Mouse (Mus musculus) G1E-ER4 (cell line): Measurements from ENCODE around the gene Rars2. TPM values are rescaled to one million over a fixed set of nuclear protein-coding genes. Genes with fewer than 3 reads are reported as not detected.

Source experiments
- GATA1 ChIP-seq: IDR thresholded peaks from one replicate; pipeline ENCODE4 v1.8.0; 2012; ENCODE audit warnings: low read length, inconsistent platforms
- polyA plus RNA-seq: library from polyadenylated mRNA; stranded (reverse); fragments of >175 nt; gene quantifications from 2 replicates; pipeline ENCODE4 v1.2.3, GENCODE M21; 2012

The Rars2 gene
- polyA plus RNA-seq, 1 experiment, result 3.8 TPM

DNA sequence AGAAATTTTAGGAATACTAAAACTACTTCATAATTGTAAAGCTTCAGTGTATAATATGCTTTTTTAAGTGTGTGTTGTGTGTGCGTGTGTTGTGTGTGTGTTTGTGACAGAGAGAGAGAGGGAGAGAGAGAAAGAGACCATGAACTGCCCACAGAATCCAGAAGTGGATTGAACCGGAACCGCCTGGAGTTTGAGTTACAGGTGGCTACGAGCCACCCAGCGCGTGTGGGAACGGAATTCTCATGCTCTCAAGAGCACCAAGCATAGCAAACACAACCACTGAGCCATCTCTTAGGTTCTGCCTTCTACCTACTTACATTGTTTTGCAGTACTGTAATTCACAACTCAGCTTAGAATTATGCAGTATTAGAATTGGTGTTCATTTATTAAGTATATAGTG is 19.4 kb downstream of the Rars2 start:
- TF ChIP-seq GATA1, result no peak

DNA sequence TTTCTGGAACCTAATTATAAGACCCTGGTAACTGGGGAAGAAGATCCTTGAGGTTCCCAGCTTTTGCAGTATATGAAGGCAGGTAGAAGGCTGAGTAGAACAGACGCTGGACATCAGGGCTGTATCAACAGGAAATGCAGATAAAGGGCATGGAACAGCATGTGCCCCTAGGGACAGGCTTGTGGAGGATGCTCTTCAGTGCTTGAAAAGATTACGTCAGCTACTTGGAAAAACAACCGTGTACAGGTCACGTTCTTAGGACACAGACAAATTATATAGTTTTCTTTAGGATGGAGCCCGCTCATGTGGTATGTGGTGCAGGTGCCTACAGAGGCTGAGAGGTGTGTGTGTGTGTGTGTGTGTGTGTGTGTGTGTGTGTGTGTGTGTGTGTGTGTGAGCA is 21.3 kb downstream of the Rars2 start:
- no peak for TF ChIP-seq GATA1

DNA sequence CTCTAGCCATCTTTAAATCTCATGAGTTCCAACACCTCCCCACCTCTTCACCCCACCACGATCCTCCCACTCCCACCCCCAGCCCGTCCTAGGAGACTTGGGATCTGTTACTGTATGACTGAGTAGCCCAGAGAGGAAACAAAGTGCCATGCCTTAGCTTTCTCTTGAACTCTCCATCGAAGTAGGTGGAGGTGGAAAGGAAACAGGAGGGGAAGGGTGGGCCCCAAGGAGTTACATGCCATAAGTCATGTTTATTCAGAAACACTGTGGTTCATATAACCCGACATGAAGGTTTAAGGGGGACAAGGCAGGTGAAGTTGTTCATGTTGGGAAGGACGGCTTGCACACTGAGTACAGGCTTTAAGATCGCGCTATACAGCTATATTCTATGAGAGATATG is 22.6 kb downstream of the Rars2 start:
- no peak for TF ChIP-seq GATA1

DNA sequence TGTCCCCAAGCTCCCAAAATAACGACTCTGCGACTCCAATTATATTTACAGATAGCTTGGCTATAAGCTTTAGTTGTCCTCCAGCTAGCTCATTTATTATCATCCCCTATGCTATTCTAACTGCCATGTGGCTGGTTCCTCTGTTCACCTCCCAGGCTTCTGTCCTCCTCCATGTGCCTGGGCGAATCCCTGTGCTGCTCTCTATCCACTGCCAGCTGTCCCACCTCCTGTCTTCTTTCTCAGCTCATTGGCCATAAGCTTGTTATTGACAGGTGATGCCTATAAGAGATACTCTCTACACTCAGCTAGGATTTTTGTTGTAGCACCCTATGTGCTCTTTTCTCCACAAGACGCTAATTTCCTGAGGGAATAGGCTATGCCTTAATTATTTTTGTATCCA is 23.1 kb downstream of the Rars2 start:
- TF ChIP-seq GATA1, result no peak

DNA sequence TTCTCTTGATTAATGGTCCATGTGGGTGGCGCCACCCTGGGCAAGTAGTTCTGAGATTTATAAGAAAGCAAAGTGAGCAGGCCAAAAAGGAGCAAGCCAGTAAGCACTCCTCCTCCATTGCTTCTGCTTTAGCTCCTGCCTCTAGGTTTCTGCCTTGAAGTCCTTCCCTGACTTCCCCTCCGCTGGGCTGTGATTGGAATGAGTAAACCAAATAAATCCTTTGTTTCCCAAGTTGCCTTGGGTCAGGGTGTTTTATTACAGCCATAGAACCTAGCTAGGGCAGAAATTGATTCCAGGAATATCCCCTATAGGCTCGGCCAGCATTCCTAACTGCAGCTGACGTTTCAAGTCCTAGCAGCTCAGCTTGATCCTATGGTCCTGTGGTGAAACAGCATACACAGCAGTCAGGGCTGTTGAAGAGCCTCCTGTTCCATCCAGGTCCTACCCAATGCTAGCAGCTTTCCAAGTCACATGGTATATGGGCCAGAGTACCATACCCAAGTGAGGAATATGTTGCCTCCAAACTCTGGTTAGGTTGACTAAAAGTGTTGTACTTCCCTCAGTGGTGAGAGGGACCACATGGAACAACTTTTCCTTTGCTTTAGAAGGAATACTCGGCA is 25.1 kb downstream of the Rars2 start:
- TF ChIP-seq GATA1, result no peak

DNA sequence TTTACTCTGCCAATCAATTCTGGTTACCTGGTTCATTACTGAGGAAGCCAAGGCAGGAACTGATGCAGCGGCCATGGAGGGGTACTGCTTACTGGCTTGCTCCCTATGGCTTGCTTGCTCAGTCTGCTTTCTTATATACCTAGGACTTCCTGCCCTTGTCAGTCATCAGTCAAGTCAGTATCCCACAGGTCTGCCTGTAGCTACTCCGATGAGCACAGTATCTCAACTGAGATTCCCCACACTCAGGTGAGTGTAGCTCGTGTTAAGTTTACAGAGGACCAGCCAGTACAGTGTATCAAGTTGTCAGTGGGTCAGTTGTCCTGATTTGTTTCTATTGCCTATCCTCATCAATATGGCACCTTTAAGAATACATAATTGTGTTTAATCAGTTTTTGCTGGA is 26.0 kb downstream of the Rars2 start:
- no peak for TF ChIP-seq GATA1

DNA sequence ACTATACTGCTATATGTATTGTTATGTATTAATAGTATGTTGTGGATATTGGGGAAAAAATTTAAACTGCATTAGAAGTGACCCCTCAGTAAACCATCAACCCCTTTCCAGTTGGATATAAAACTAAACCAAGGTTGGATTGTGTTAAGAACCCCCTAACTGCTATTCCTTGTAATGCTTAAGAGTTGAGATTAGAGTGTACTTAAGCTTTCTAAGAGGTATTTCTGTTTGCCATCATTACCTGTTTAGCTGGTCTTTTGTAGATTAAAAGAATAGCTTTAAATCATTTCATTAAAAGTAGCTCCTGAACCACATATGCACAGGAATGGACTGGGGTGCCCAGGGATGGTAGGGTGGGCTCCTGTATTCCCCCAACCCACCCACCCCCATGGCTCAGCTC is 30.0 kb downstream of the Rars2 start:
- TF ChIP-seq GATA1, result no peak

DNA sequence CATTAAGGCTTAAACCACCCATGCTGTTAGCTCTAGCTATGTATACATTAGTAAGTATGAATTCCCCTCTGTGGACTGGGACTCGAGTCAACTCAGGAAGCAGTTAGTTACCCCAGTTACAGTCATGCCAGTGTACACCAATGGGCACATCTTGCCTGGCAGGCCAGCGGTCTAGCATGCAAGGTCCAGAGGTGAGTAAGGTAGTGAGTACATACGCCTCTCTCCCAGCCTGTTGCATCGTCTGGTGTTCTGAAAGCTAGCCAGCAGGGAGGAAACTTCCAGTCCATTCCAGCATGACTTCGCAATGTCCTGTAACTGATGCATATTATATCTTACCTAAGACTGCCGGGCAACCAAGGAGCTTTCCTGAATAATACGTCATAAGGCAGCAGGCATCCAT is 38.4 kb downstream of the Rars2 start:
- TF ChIP-seq GATA1, result no peak

DNA sequence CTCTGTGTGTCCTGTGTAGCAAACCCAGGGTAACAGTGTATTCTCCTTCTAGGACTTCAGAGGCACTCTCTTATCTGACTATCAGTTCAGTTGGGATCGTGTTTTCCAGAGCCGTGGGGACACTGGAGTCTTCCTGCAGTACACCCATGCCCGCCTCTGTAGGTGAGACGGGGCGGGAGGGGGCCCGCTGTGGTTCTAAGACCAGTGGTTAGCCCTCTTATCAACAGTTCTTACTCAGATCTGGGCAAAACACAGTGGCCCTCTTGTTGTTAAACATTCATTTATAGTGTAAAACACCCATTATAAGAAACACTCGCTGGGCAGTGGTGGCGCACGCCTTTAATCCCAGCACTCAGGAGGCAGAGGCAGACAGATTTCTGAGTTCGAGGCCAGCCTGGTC is 41.3 kb downstream of the Rars2 start:
- no peak for TF ChIP-seq GATA1

DNA sequence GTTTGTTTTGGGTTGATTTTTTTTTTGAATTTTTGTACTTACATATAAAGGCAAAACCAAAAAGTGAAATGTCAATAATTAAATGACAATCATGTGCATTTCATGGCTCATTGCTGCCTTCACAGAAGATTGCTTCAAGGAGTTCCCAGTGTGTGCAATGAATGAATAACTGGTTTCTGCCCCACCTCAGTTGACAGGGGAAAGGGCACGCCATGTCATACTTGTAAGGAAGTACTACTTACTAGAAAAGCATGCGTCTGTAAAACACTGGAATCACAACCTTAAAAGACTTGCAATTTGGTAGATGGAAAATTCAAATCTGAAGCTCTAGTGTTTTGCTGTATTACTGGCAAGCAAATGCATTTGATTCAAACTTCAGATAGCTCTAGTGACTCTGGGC is 44.3 kb downstream of the Rars2 start:
- TF ChIP-seq GATA1, result no peak

DNA sequence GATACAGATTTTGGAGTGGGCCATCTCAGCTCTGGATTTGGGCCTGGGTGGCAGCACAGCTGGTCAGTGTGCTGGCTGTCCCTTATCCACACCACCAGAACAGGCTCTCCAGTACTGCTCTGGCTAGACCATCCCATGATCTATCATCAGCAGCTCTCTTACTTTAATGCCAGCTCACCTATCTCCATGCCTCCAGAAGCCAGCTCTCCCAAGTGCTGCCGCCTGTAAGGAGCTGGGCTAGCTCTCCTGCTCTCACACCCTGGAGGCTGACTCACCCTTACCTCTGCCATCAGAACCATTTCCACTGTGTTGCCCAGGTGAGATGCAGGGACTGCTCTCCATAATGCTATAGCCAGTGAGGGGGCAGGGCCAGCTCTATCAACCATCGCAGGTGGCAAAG is 46.8 kb downstream of the Rars2 start:
- no peak for TF ChIP-seq GATA1

DNA sequence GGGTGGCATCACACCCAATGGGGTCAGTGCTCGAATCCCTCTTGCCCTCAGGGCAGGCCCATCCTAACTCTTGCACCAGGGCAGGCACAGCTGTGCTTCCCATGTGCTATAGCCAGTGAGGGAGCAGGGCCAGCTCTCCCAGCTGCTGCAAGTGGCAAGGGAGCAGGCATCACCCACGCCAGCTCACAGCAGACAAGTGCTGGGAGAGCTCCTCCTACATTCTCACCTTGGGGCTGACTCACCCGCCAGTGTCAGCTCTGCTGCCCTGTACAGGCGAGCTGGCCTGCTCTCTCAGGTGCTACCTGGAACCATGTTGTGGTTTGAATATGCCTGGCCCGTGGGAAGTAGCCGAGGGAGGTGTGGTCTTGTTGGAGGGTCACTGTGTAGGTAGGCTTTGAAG is 47.2 kb downstream of the Rars2 start:
- TF ChIP-seq GATA1, result no peak

DNA sequence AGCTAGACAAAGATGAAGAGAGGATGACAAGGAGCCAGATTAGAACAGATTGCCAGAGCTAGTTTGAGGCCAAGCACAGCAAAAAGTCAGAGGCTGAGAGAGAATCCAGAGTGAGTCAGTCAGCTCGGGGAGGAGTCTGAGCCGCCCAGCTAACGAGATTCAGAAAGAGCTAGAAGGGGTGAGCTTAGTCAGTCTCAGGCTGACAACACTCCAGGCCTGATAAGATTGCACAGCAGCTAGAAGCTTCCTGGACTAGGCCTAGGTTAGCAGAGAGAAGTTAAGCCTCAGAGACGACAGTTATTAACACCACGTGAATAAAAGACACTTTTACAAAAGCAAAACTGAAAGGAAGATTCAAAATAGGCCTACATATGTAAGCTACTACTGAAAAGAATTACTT is 53.2 kb downstream of the Rars2 start:
- TF ChIP-seq GATA1, result no peak

DNA sequence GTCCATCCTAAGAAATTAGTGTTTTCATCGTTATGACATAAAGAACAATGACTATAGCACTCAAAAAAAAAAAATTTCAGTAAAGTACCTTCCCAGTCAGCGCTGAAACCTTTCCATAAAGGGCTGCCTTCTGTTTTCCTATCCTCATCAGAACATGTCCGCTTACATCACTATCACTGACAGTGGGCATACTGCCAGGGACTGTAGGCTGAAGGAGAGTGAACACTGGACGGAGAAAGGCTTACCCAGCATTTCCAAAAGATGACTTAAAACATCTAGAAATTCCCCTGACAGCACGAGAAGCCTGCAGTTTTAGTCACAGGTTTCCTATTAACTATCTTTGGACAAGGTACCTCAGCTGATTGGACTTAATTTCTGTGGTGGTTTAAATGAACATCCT is 59.0 kb downstream of the Rars2 start:
- TF ChIP-seq GATA1, result no peak

DNA sequence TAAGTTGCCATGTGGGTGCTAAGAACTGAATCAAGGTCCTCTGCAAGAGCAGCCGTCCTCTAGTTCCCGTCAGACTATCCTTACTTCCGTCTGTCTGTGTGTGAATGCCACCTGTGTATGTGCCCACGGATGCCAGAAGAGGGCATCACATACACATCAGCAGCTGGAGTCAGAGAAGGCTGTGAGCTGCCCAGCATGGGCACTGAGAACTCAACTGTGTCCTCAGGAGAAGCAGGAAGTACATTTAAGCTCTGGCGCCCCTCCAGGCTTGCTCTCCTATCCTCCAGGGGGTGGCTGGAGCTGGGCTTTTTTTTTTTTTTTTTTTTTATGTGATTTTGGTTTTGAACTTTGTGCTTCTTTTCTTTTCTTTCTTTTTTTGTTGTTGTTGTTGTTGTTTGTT is 65.8 kb downstream of the Rars2 start:
- no peak for TF ChIP-seq GATA1

DNA sequence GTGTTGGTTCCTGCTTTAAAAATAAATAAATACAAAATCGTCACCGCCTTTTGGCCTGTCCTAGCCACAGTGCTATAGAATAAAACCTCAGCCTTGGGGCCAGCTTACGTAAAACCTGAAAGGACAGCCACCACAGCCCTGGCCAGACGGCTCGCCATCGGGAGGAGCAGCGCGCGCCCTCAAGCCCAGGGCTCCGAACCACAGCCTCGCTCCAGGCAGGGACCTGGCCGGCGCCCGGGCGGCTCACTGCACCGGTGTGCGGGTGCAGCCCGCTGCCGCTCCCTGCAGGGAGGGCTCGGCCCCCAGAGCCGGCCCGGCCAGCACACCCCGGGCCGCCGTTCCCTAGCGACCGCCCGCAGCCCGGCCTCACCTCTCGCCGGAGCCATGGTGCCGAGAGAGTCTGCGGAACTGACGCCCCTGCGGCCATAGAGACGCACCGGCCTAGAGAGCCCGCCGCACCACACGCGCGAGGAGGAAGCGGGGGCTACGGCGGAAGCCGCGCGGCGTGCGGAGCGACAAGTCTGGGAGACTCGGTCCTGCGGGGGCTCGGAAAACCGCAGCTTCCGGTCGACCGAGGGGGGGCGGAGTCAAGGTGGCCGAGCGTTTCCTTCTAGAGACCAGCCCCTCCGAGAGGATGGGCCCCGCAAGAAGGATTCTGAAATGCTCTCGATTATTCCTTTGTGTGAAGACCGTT is 72.3 kb downstream of the Rars2 start, which contains the start of gene Slc35a1:
TSS of gene Slc35a1 (minus strand) at position 565 of the 694 bp plus-strand sequence.
- no peak for TF ChIP-seq GATA1

DNA sequence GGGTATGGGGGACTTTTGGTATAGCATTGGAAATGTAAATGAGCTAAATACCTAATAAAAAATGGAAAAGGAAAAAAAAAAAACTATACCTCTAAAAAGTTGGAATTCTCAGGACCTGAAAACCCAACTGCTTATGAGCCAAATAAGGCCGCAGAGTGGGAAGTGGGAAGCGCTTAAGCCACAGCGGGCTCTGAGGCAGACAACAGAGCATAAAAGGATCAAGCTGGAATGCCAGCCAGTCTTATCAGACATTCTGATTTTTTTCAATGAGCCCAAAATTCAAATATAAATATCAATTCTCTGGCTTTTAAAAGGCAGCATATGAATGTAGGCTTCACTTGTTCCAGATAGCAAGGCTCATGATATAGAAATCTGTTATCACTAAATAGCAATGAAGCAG is 73.3 kb downstream of the Rars2 start:
- TF ChIP-seq GATA1, result no peak

DNA sequence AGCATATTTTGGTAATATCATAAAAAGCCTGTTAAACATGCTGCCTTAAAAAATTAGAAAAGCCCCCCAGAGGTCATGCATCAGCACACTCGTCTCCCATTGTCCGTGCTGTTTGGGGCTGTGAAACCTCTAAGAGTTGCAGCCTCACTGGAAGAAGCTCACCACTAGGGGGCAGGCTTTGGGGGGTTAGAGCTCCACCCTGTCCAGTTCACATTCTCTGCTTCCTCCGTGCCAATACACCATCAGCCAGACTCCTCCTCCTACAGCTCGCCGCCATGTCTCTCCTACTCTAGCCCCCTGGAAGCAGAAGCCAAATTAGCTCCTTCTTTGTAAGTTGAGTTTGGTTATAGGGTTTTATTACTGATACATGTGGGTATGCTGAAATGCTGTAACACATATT is 86.8 kb downstream of the Rars2 start:
- TF ChIP-seq GATA1, result no peak

DNA sequence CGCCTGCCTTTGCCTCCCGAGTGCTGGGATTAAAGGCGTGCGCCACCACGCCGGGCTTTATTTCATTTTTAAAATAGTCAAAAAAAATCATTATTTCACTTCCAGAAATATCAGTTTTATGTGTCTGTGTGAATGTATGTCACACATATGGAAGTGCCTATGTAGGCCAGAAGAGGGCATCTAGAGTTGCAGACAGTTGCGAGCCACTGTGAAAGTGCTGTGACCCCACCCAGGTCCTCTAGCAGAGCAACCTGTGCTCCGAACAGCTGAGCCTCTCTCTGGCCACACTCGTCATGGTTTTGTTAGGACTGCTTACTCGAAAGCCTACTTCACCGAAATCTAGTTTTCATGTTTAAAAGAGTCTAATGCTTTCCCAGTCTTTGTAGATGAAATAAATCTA is 87.5 kb downstream of the Rars2 start:
- no peak for TF ChIP-seq GATA1
